Mouse (Mus musculus): ENCODE measurements at regions not wholly inside any gene's neighbourhood (a gene's known extent, or its start where the extent isn't known, plus 50 kb on each side); places are given as distances from the start of the nearest gene placed in this dataset.

GRCm38 (mm10) chr2:50417643-50418042 lies 121.0 kb upstream of the Mmadhc start:
- no peak for DNase-seq (ENCODE audit: low spot score)

- DNase-seq (ENCODE audit: low spot score) = no peak
These were observed 120.5 kb upstream of the Mmadhc start for GRCm38 (mm10) chr2:50417135-50417534.

GRCm38 (mm10) chr2:50416056-50416455 lies 119.5 kb upstream of the Mmadhc start:
- DNase-seq (ENCODE audit: low spot score) = no peak

GRCm38 (mm10) chr2:50405932-50406331 lies 109.3 kb upstream of the Mmadhc start:
- no peak for DNase-seq (ENCODE audit: low spot score)

- no peak for DNase-seq (ENCODE audit: low spot score)
These were observed 106.5 kb upstream of the Mmadhc start for GRCm38 (mm10) chr2:50403106-50403505.

GRCm38 (mm10) chr2:50398576-50398975 lies 102.0 kb upstream of the Mmadhc start:
- DNase-seq (ENCODE audit: low spot score) = no peak

- no peak for DNase-seq (ENCODE audit: low spot score)
These were observed 81.2 kb upstream of the Mmadhc start for GRCm38 (mm10) chr2:50377609-50378413.

- DNase-seq (ENCODE audit: low spot score) = no peak
These were observed 77.0 kb upstream of the Mmadhc start for GRCm38 (mm10) chr2:50373626-50374025.

- no peak for DNase-seq (ENCODE audit: low spot score)
These were observed 76.4 kb upstream of the Mmadhc start for GRCm38 (mm10) chr2:50373006-50373405.

- no peak for DNase-seq (ENCODE audit: low spot score)
These were observed 72.2 kb upstream of the Mmadhc start for GRCm38 (mm10) chr2:50368831-50369230.

- DNase-seq (ENCODE audit: low spot score) = no peak
These were observed 71.8 kb upstream of the Mmadhc start for GRCm38 (mm10) chr2:50368351-50368750.

- no peak for DNase-seq (ENCODE audit: low spot score)
These were observed 68.6 kb upstream of the Mmadhc start for GRCm38 (mm10) chr2:50365221-50365620.

- DNase-seq (ENCODE audit: low spot score) = no peak
These were observed 59.5 kb upstream of the Mmadhc start for GRCm38 (mm10) chr2:50356089-50356488.

- no peak for DNase-seq (ENCODE audit: low spot score)
These were observed 51.1 kb upstream of the Mmadhc start for GRCm38 (mm10) chr2:50347486-50348265.

Measured in yolk sac, embryonic 10.5 days (tissue).